Mouse (Mus musculus) forebrain, embryonic 10.5 days (tissue): ENCODE results near the gene Lrp2. TPM values are rescaled to one million over a fixed set of nuclear protein-coding genes. Genes with fewer than 3 reads are reported as not detected.
"Not testable (repeated sequence)": the region's sequence is repeated elsewhere in the genome, so short reads cannot be mapped to it uniquely, and the experiment has no call there.

Experiments used
- DNase-seq: peaks from one replicate; pipeline ENCODE4 v3.0.0-alpha.2; 2017; ENCODE audit warnings: low spot score; ENCODE audit errors: extremely low spot score
- H3K27ac ChIP-seq: fragments of 300-500 bp; sonication (generic); 2 replicates; pipeline ENCODE4 v1.5.1; 2016; ENCODE audit warnings: mild to moderate bottlenecking
- H3K27me3 ChIP-seq: fragments of 300-500 bp; sonication (generic); 2 replicates; pipeline ENCODE4 v1.6.1; 2016; ENCODE audit warnings: mild to moderate bottlenecking; ENCODE audit not compliant: poor library complexity, severe bottlenecking
- H3K36me3 ChIP-seq: fragments of 300-500 bp; sonication (generic); replicated peaks from 2 replicates; pipeline ENCODE4 v1.6.1; 2016; ENCODE audit warnings: mild to moderate bottlenecking, moderate library complexity
- H3K4me1 ChIP-seq: fragments of 300-500 bp; sonication (generic); 2 replicates; pipeline ENCODE4 v1.6.1; 2016
- H3K4me3 ChIP-seq: fragments of 300-500 bp; sonication (generic); 2 replicates; pipeline ENCODE4 v1.5.1; 2016; ENCODE audit warnings: mild to moderate bottlenecking, moderate library complexity
- H3K9me3 ChIP-seq: fragments of 300-500 bp; sonication (generic); 2 replicates; pipeline ENCODE4 v1.6.1; 2016; ENCODE audit warnings: mild to moderate bottlenecking, moderate library complexity
- WGBS: fragments of 180-500 bp; shearing (Covaris S2); methylation state at CpG from one replicate; pipeline ENCODE4 v1.1.7; 2016; 5-methylcytosine and 5-hydroxymethylcytosine counted together
- polyA plus RNA-seq: library from polyadenylated mRNA; unstranded; fragments of >200 nt; fragmentation: Nextera tagmentation; extraction: Ambion mirVana; gene quantifications from 2 replicates; pipeline ENCODE4 v1.2.1, GENCODE M21; 2016

The Lrp2 gene
- polyA plus RNA-seq, 1 experiment from 2014 or later = 3.3 TPM

DNA sequence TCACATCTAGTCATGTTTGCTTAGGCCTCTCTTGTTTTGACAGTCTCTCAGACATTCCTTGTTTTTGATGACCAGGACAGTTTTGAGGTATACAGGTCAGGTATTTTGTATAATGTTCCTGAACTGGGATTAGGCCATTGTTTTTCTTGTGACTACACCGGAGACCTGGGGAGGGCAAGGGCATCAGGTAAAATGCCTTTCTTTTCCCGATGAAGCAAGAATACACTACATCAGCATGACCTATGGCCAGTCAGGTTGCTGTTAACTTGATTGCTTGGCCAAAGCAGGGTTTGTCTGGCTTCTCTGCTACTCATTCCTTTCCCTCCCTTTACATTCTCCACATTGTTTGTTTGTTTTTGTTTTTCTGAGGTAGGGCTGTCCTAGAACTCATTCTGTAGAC is 7.3 kb upstream of the Lrp2 start:
- DNase-seq = no peak
- Histone ChIP-seq H3K9me3 (no peaks in the 10 kb centered on the region), H3K4me3 (no peak overlapping the region), H3K4me1 (peaks cover 2% of the 10 kb centered on the region), H3K27ac (no peak overlapping the region), H3K27me3 (peaks cover 21% of the 10 kb centered on the region), H3K36me3 (no peaks in the 10 kb centered on the region)
- 92% methylated on average over 2 of the region's 2 CpGs for WGBS

- Histone ChIP-seq H3K27me3 (peaks cover 27% of the 10 kb centered on the region), H3K27ac (no peak overlapping the region), H3K9me3 (no peaks in the 10 kb centered on the region), H3K4me1 (peaks cover 8% of the 10 kb centered on the region), H3K36me3 (no peaks in the 10 kb centered on the region), H3K4me3 (no peak overlapping the region)
- 22% methylated on average over 1 of the region's 1 CpGs for WGBS
- no peak for DNase-seq
These were observed 6.7 kb upstream of the Lrp2 start for GRCm38 (mm10) chr2:69592536-69592935.

DNA sequence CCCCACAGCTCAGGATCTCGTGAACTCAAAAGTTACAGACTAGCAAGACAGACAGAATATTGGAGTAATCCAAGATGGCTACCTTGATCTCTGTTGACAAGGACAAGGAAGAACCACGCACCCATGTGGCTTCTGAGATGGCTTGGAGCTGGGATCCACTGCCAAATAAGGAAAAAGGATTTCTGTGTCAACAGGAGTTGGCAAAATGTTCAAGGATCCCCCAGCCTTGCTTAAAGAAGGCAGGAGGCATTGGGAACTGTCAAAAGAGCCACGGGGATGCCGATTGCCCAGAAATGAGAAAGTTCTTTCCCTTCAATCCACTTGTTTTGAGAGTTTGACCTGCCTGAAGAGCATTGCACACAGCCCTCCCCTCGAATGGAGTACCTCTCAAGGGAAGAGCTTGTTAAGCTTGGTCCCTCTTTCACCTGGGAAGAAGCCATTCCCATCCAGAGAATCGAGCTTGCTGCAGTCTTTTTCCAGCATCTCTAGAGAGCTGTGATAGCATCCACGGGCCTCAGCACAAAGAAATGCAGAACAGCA is 6.2 kb upstream of the Lrp2 start:
- Histone ChIP-seq H3K9me3 (no peaks in the 10 kb centered on the region), H3K4me3 (no peak overlapping the region), H3K27me3 (peaks cover 32% of the 10 kb centered on the region), H3K27ac (no peak overlapping the region), H3K36me3 (no peaks in the 10 kb centered on the region), H3K4me1 (peaks cover 13% of the 10 kb centered on the region)
- no peak for DNase-seq
- WGBS = 64% methylated on average over 7 of the region's 7 CpGs

- WGBS = 79% methylated on average over 1 of the region's 1 CpGs
- no peak for DNase-seq
- peaks cover 47% of the 10 kb centered on the region for H3K27me3 ChIP-seq
- no peak overlapping the region for H3K4me3 ChIP-seq
- H3K4me1 ChIP-seq = peaks cover 28% of the 10 kb centered on the region
- no peaks in the 10 kb centered on the region for H3K36me3 ChIP-seq
- H3K27ac ChIP-seq = no peak overlapping the region
- no peaks in the 10 kb centered on the region for H3K9me3 ChIP-seq
These were observed 4.7 kb upstream of the Lrp2 start for GRCm38 (mm10) chr2:69590548-69590947.

GRCm38 (mm10) chr2:69587896-69588295 is 2.0 kb upstream of the Lrp2 start:
- DNase-seq = peak; percentile 67
- Histone ChIP-seq H3K36me3 (no peaks in the 10 kb centered on the region), H3K27me3 (peaks cover 73% of the 10 kb centered on the region), H3K27ac (peak overlapping the region; percentile 56), H3K4me1 (peaks cover 46% of the 10 kb centered on the region), H3K9me3 (no peaks in the 10 kb centered on the region), H3K4me3 (peak overlapping the region; percentile 84)
- WGBS = 0% methylated on average over 22 of the region's 23 CpGs

GRCm38 (mm10) chr2:69586821-69587728 is 1.2 kb upstream of the Lrp2 start:
- DNase-seq = peak; percentile 34
- Histone ChIP-seq H3K4me1 (peaks cover 46% of the 10 kb centered on the region), H3K9me3 (no peaks in the 10 kb centered on the region), H3K36me3 (no peaks in the 10 kb centered on the region), H3K27me3 (peaks cover 82% of the 10 kb centered on the region), H3K4me3 (peak overlapping the region; percentile 84), H3K27ac (peak overlapping the region; percentile 56)
- WGBS = under 1% methylated on average over 26 of the region's 26 CpGs

- DNase-seq = peak; percentile 66
- Histone ChIP-seq H3K4me3 (peak overlapping the region; percentile 84), H3K27ac (peak overlapping the region; percentile 86), H3K4me1 (peaks cover 46% of the 10 kb centered on the region), H3K36me3 (no peaks in the 10 kb centered on the region), H3K27me3 (peaks cover 83% of the 10 kb centered on the region), H3K9me3 (no peaks in the 10 kb centered on the region)
- WGBS = under 1% methylated on average over 61 of the region's 61 CpGs
These were observed 527 bp downstream of the Lrp2 start for GRCm38 (mm10) chr2:69585191-69585885.

- Histone ChIP-seq H3K27ac (peak overlapping the region; percentile 86; the same call in 1 of the 2 replicates), H3K36me3 (no peaks in the 10 kb centered on the region), H3K27me3 (peaks cover 74% of the 10 kb centered on the region), H3K9me3 (no peaks in the 10 kb centered on the region), H3K4me3 (peak overlapping the region; percentile 84), H3K4me1 (peaks cover 46% of the 10 kb centered on the region)
- DNase-seq = peak; percentile 52
- 4% methylated on average over 20 of the region's 20 CpGs for WGBS
These were observed 1.5 kb downstream of the Lrp2 start for GRCm38 (mm10) chr2:69584117-69584933.

DNA sequence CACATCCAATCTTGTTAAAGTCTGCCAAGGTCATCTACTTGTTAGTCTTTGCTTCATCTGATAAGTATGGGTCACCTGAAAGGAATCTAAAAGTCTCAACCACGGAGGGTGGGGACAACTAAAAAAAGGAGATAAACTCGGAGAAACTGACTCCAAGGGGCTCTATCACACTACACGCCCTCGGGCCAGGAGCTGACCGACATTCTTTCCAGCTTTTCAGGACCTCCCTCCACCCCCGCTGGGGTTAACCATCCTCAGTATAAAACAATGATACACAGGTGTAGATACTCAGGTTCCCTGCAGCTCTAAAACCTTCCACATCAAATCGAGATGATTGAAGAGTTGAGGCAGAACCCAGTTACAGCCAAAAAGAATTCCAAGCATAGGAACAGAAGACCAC is 3.0 kb downstream of the Lrp2 start:
- no peak overlapping the region for H3K4me3 ChIP-seq
- no peaks in the 10 kb centered on the region; the same call in 1 of the 2 replicates for H3K36me3 ChIP-seq
- peaks cover 41% of the 10 kb centered on the region for H3K4me1 ChIP-seq
- 31% methylated on average over 7 of the region's 7 CpGs for WGBS
- DNase-seq = no peak
- no peaks in the 10 kb centered on the region for H3K9me3 ChIP-seq
- H3K27me3 ChIP-seq = peaks cover 59% of the 10 kb centered on the region
- H3K27ac ChIP-seq = no peak overlapping the region

- not testable (repeated sequence) for H3K9me3 ChIP-seq, H3K4me3 ChIP-seq, H3K27ac ChIP-seq, DNase-seq, H3K36me3 ChIP-seq
- Histone ChIP-seq H3K4me1 (peaks cover 35% of the 10 kb centered on the region), H3K27me3 (peaks cover 51% of the 10 kb centered on the region)
- WGBS = 94% methylated on average over 4 of the region's 4 CpGs
These were observed 3.8 kb downstream of the Lrp2 start for GRCm38 (mm10) chr2:69582068-69582467.

DNA sequence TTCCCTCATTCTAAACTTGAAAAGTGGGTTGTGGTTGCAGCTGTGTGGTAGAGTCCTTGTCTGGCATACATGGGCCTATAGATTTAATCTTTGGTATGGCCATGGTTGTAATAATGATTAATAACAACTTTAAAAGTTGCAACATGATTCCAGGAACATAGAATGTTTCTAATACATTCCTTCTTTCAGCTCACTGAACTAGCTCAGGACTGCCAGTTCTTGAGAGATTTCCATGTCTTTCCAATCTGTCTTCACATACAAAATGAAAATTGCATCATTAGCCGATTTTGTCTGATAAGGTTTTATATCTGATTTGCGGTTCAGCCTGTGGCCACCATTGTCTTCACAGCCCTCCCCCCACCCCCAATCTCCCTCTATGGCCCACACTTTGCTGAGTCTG is 5.8 kb downstream of the Lrp2 start:
- 96% methylated on average over 2 of the region's 2 CpGs for WGBS
- H3K4me1 ChIP-seq = peaks cover 33% of the 10 kb centered on the region
- H3K27ac ChIP-seq = no peak overlapping the region
- no peaks in the 10 kb centered on the region for H3K9me3 ChIP-seq
- no peak for DNase-seq
- H3K4me3 ChIP-seq = no peak overlapping the region
- H3K36me3 ChIP-seq = no peaks in the 10 kb centered on the region; the same call in 1 of the 2 replicates
- peaks cover 31% of the 10 kb centered on the region for H3K27me3 ChIP-seq

- Histone ChIP-seq H3K9me3 (no peaks in the 10 kb centered on the region), H3K27me3 (peaks cover 12% of the 10 kb centered on the region), H3K4me3 (no peak overlapping the region), H3K36me3 (no peaks in the 10 kb centered on the region; the same call in 1 of the 2 replicates), H3K27ac (no peak overlapping the region), H3K4me1 (peaks cover 29% of the 10 kb centered on the region)
- WGBS = 91% methylated on average over 8 of the region's 8 CpGs
- DNase-seq = no peak
These were observed 7.7 kb downstream of the Lrp2 start for GRCm38 (mm10) chr2:69578206-69578605.
